Mouse (Mus musculus) lung, embryonic 14.5 days (tissue): ENCODE measurements around the gene Tssc4. TPM values are rescaled to one million over a fixed set of nuclear protein-coding genes. Genes with fewer than 3 reads are reported as not detected.

ENCODE experiments used
- ATAC-seq: fragments of 200-750 bp; cut with Nextera tagmentation; 2 replicates; pipeline ENCODE4 v1.8.0; 2017; ENCODE audit warnings: mild to moderate bottlenecking, moderate TSS enrichment, moderate library complexity; ENCODE audit not compliant: insufficient read depth
- DNase-seq: peaks from one replicate; pipeline ENCODE4 v3.0.0-alpha.2; 2015
- H3K27ac ChIP-seq: fragments of 300-500 bp; sonication (generic); 2 replicates; pipeline ENCODE4 v1.5.1; 2014; ENCODE audit warnings: low read depth, mild to moderate bottlenecking, moderate library complexity
- H3K27me3 ChIP-seq: fragments of 300-500 bp; sonication (generic); 2 replicates; pipeline ENCODE4 v1.6.1; 2014; ENCODE audit warnings: low read length, control low read depth; ENCODE audit not compliant: insufficient read depth
- H3K36me3 ChIP-seq: fragments of 300-500 bp; sonication (generic); 2 replicates; pipeline ENCODE4 v1.6.1; 2014; ENCODE audit warnings: control low read depth; ENCODE audit not compliant: insufficient read depth
- H3K4me1 ChIP-seq: fragments of 300-500 bp; sonication (generic); 2 replicates; pipeline ENCODE4 v1.6.1; 2014; ENCODE audit warnings: antibody characterized with exemption, control low read depth; ENCODE audit not compliant: insufficient read depth
- H3K4me2 ChIP-seq: fragments of 300-500 bp; sonication (generic); 2 replicates; pipeline ENCODE4 v1.6.1; 2014; ENCODE audit warnings: mild to moderate bottlenecking
- H3K4me3 ChIP-seq: fragments of 300-500 bp; sonication (generic); 2 replicates; pipeline ENCODE4 v1.5.1; 2014; ENCODE audit warnings: low read depth, low read length
- H3K9ac ChIP-seq: fragments of 300-500 bp; sonication (generic); 2 replicates; pipeline ENCODE4 v1.6.1; 2014
- H3K9me3 ChIP-seq: fragments of 300-500 bp; sonication (generic); 2 replicates; pipeline ENCODE4 v1.6.1; 2016; ENCODE audit warnings: low read depth, low read length, control low read depth
- CTCF ChIP-seq: IDR thresholded peaks from 2 replicates; pipeline ENCODE4 v1.5.1; 2016; ENCODE audit warnings: antibody characterized with exemption, low read depth
- WGBS: fragments of 180-500 bp; shearing (Covaris S2); extraction: QIAGEN DNeasy Blood & Tissue Kit; methylation state at CpG from one replicate; pipeline ENCODE4 v1.1.7; 2014; 5-methylcytosine and 5-hydroxymethylcytosine counted together
- polyA plus RNA-seq: library from polyadenylated mRNA; unstranded; fragments of >200 nt; fragmentation: Nextera tagmentation; extraction: Ambion mirVana; gene quantifications from 2 replicates; pipeline ENCODE4 v1.2.1, GENCODE M21; 2014

Tssc4 gene
- polyA plus RNA-seq, 1 experiment from 2014 or later = 75.6 TPM

DNA sequence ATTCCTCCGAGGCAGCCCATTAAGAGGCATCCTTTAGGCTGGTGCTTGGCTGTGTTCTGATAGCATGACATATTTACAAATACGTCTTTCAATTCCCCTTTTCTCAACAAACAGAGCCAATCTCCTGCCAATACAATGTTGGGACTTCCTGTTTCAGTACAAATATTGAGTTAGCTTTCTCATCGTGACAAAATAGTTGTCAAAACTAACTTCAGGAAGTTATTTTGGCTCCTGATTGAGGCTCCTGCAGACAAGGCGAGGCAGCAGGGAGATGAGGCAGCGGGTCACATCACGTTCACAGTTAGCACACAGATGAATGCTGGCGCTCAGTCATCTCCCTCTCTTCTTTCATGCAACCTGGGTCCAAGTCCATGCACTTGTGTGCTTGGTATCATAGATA is 22.7 kb upstream of the Tssc4 start:
- DNase-seq (no peak), ATAC-seq (no peak)
- no peak for TF ChIP-seq CTCF
- Histone ChIP-seq H3K9ac (no peak overlapping the region), H3K4me1 (peaks cover 15% of the 10 kb centered on the region), H3K27ac (no peak overlapping the region), H3K4me2 (no peak overlapping the region), H3K36me3 (no peaks in the 10 kb centered on the region), H3K9me3 (no peaks in the 10 kb centered on the region), H3K4me3 (no peak overlapping the region), H3K27me3 (no peaks in the 10 kb centered on the region)
- 44% methylated on average over 7 of the region's 7 CpGs for WGBS

- Histone ChIP-seq H3K9me3 (no peaks in the 10 kb centered on the region), H3K4me2 (no peak overlapping the region), H3K4me1 (no peaks in the 10 kb centered on the region; the same call in 1 of the 2 replicates), H3K27me3 (no peaks in the 10 kb centered on the region), H3K27ac (no peak overlapping the region), H3K4me3 (no peak overlapping the region), H3K36me3 (no peaks in the 10 kb centered on the region; the same call in 1 of the 2 replicates), H3K9ac (no peak overlapping the region)
- WGBS = 68% methylated on average over 3 of the region's 3 CpGs
- no peak for DNase-seq
- no peak for TF ChIP-seq CTCF
- no peak for ATAC-seq
Measured at GRCm38 (mm10) chr7:143049331-143049730, 19.7 kb upstream of the Tssc4 start.

- Histone ChIP-seq H3K4me1 (peaks cover 8% of the 10 kb centered on the region), H3K36me3 (peaks cover 4% of the 10 kb centered on the region; the same call in 1 of the 2 replicates), H3K9ac (no peak overlapping the region), H3K9me3 (no peaks in the 10 kb centered on the region), H3K27ac (no peak overlapping the region), H3K27me3 (no peaks in the 10 kb centered on the region), H3K4me2 (no peak overlapping the region), H3K4me3 (no peak overlapping the region)
- ATAC-seq = no peak
- DNase-seq = no peak
- no peak for TF ChIP-seq CTCF
- 82% methylated on average over 3 of the region's 3 CpGs for WGBS
Measured at GRCm38 (mm10) chr7:143049841-143050816, 18.9 kb upstream of the Tssc4 start.

DNA sequence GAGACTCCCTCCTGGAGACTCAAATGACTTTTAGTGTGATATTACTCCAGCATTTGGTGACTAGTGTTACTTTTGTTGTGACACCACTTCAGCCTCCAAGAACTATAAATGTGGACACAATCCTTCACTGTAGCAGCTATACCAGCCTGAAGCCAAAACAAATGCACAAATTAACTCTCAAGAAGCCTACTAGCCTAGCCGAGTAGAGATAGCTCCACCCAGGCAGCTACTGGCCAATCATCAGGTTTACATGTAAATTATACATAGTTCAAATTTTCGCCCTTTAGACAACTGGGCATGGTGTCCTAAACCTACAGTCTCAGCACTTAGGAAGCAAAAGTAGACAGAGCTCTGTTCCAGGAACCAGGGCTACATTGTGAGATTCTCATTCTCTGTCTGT is 17.7 kb upstream of the Tssc4 start:
- no peak for ATAC-seq
- Histone ChIP-seq H3K4me2 (no peak overlapping the region), H3K27ac (no peak overlapping the region), H3K36me3 (peaks cover 15% of the 10 kb centered on the region), H3K4me1 (peaks cover 19% of the 10 kb centered on the region), H3K27me3 (no peaks in the 10 kb centered on the region), H3K9me3 (no peaks in the 10 kb centered on the region), H3K9ac (no peak overlapping the region), H3K4me3 (no peak overlapping the region)
- 53% methylated on average over 2 of the region's 2 CpGs for WGBS
- DNase-seq = no peak
- TF ChIP-seq CTCF = no peak

- H3K36me3 ChIP-seq = peaks cover 20% of the 10 kb centered on the region
- H3K27me3 ChIP-seq = no peaks in the 10 kb centered on the region
- H3K9ac ChIP-seq = peak within 1 kb of the TSS; percentile 97
- TF ChIP-seq CTCF = no peak
- H3K27ac ChIP-seq = peak within 1 kb of the TSS; percentile 96
- peak within 1 kb of the TSS; percentile 95 for H3K4me3 ChIP-seq
- H3K4me2 ChIP-seq = peak within 1 kb of the TSS; percentile 93
- no peaks in the 10 kb centered on the region for H3K9me3 ChIP-seq
- DNase-seq (peak; percentile 94), ATAC-seq (peak; percentile 76)
- under 1% methylated on average over 37 of the region's 37 CpGs for WGBS
- peaks cover 29% of the 10 kb centered on the region for H3K4me1 ChIP-seq
Measured at GRCm38 (mm10) chr7:143052626-143053007, 16.4 kb upstream of the Tssc4 start, which contains the start of gene Cd81. Gene Cd81 (plus strand): TSS chr7:143052739.

DNA sequence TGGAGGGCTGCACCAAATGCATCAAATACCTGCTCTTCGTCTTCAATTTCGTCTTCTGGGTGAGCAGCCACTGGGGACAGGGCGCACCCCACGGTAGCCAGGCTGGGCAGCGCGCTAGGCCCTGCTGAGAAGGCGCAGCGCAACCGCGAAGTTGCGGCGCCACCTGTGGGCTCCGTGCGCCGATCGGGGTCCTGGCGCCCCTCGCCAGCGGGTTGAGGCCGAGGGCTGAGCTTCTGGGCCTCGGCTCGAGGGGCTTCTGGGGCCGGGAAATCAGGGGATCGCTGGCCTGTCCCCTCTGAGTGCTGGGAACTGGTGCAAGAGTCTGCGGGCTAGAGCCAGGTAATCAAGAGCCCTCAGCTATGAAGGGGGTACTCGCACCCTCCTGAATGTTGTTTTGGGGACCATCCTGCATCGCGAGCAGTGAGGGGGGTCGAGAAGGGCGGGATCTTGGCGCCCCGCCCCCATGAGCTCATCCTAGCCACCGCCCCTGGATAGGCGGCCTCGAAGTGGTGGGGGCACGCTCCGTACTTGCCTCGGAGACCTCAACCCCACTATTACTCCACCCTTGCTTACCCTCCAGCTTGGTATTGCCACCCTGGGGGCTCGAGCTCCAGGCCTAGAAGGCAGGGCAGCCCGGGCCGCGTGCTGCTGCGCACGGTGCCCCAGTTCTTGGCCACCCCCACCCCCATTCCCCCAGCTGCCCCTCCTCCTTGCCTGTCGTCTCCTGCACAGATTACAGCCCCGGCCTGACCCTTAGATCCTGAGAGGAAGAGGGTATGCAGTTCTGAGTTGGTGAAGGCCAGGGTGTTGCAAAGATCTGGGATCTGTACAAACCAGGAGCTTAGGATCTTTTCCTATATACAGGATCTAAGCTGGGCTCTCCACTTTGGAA is 15.8 kb upstream of the Tssc4 start:
- peak; percentile 79 for ATAC-seq
- under 1% methylated on average over 46 of the region's 46 CpGs for WGBS

More for the DNA sequence above, 15.8 kb upstream of the Tssc4 start:
- peak; percentile 85 for DNase-seq
- H3K9me3 ChIP-seq = no peaks in the 10 kb centered on the region
- H3K4me1 ChIP-seq = peaks cover 33% of the 10 kb centered on the region
- H3K36me3 ChIP-seq = peaks cover 24% of the 10 kb centered on the region
- H3K27ac ChIP-seq = peak overlapping the region; percentile 96
- H3K9ac ChIP-seq = peak overlapping the region; percentile 97
- peak overlapping the region; percentile 93 for H3K4me2 ChIP-seq
- peak overlapping the region; percentile 95 for H3K4me3 ChIP-seq
- peak; percentile 30; the same call in 1 of the 2 replicates for TF ChIP-seq CTCF
- H3K27me3 ChIP-seq = no peaks in the 10 kb centered on the region
